Mouse (Mus musculus): ENCODE measurements around the gene Gtf2ird1. TPM values are rescaled to one million over a fixed set of nuclear protein-coding genes. Genes with fewer than 3 reads are reported as not detected.

The Gtf2ird1 gene
- polyA plus RNA-seq, 2 experiments = 99.0 to 100 TPM

- Histone ChIP-seq H3K4me2 (replicated peaks; ENCODE audit: low read depth, low read length, severe bottlenecking) (no peak overlapping the region), H3K27ac (replicated peaks; ENCODE audit: low read depth, low read length) (no peak overlapping the region), H3K9me3 (ENCODE audit: control insufficient read depth, low read length) (no peaks in the 10 kb centered on the region), H3K9ac (ENCODE audit: low read depth, low read length, severe bottlenecking) (no peak overlapping the region), H3K4me1 (ENCODE audit: control insufficient read depth, insufficient read depth, low read length) (peaks cover 18% of the 10 kb centered on the region; the same call in 1 of the 2 replicates), H3K27me3 (ENCODE audit: control insufficient read depth, insufficient read depth, low read length) (no peaks in the 10 kb centered on the region), H3K36me3 (ENCODE audit: control insufficient read depth, insufficient read depth, low read length) (peaks cover 38% of the 10 kb centered on the region), H3K4me3 (replicated peaks; ENCODE audit: low read length) (no peak overlapping the region)
- ATAC-seq (ENCODE audit: low FRiP score, low read depth) = no peak
- TF ChIP-seq POLR2A (IDR thresholded peaks at IDR 0.05; ENCODE audit: borderline replicate concordance, extremely low read depth, insufficient read depth, insufficient read length) = no peak
- no peak for DNase-seq (ENCODE audit: low spot score)
- 84% methylated on average over 6 of the region's 6 CpGs for WGBS
These were observed 38.0 kb downstream of the Gtf2ird1 start for GRCm38 (mm10) chr5:134418315-134419074.

- Histone ChIP-seq H3K9me3 (ENCODE audit: control insufficient read depth, low read length) (no peaks in the 10 kb centered on the region), H3K4me2 (replicated peaks; ENCODE audit: low read depth, low read length, severe bottlenecking) (no peak overlapping the region), H3K27me3 (ENCODE audit: control insufficient read depth, insufficient read depth, low read length) (no peaks in the 10 kb centered on the region), H3K27ac (replicated peaks; ENCODE audit: low read depth, low read length) (no peak overlapping the region), H3K9ac (ENCODE audit: low read depth, low read length, severe bottlenecking) (no peak overlapping the region), H3K4me1 (ENCODE audit: control insufficient read depth, insufficient read depth, low read length) (no peaks in the 10 kb centered on the region), H3K36me3 (ENCODE audit: control insufficient read depth, insufficient read depth, low read length) (peaks cover 92% of the 10 kb centered on the region), H3K4me3 (replicated peaks; ENCODE audit: low read length) (no peak overlapping the region)
- ATAC-seq (ENCODE audit: low FRiP score, low read depth) (no peak), DNase-seq (ENCODE audit: low spot score) (no peak)
- TF ChIP-seq POLR2A (IDR thresholded peaks at IDR 0.05; ENCODE audit: borderline replicate concordance, extremely low read depth, insufficient read depth, insufficient read length) = no peak
- WGBS = 98% methylated on average over 2 of the region's 2 CpGs
These were observed 44.2 kb downstream of the Gtf2ird1 start for GRCm38 (mm10) chr5:134412341-134412740.

DNA sequence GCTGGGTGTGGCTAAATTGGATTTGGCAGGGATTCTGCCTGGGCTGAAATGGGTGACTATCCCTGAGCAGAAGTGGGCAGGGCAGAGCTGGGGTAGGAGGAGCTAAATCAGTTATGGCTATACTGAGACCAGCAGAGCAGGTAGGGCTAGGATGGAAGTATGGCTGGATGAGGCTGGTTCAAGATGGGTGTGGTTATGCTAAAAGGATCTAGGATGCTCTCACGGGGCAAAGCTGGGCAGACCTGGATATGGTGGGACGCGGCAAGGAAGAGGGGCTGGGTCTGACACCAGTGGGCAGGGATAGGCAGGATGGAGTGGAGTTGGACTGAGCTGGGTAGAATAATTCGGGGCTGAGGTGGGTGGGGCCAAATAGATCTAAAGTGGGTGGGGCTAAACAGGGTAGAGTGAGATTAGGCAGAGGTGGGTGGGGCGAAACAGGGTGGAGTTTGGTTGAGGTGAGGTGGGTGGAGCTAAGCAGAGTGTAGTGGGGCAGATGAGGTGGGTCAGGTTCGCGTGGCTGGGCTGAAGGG is 46.1 kb downstream of the Gtf2ird1 start:
- H3K4me1 ChIP-seq (ENCODE audit: control insufficient read depth, insufficient read depth, low read length) = no peaks in the 10 kb centered on the region
- H3K9me3 ChIP-seq (ENCODE audit: control insufficient read depth, low read length) = no peaks in the 10 kb centered on the region
- WGBS = 89% methylated on average over 7 of the region's 7 CpGs
- no peak for TF ChIP-seq POLR2A (IDR thresholded peaks at IDR 0.05; ENCODE audit: borderline replicate concordance, extremely low read depth, insufficient read depth, insufficient read length)
- peaks cover 93% of the 10 kb centered on the region for H3K36me3 ChIP-seq (ENCODE audit: control insufficient read depth, insufficient read depth, low read length)
- H3K4me3 ChIP-seq (replicated peaks; ENCODE audit: low read length) = no peak overlapping the region
- H3K9ac ChIP-seq (ENCODE audit: low read depth, low read length, severe bottlenecking) = no peak overlapping the region
- no peak overlapping the region for H3K27ac ChIP-seq (replicated peaks; ENCODE audit: low read depth, low read length)
- no peak overlapping the region for H3K4me2 ChIP-seq (replicated peaks; ENCODE audit: low read depth, low read length, severe bottlenecking)
- H3K27me3 ChIP-seq (ENCODE audit: control insufficient read depth, insufficient read depth, low read length) = no peaks in the 10 kb centered on the region
- ATAC-seq (ENCODE audit: low FRiP score, low read depth) (no peak), DNase-seq (ENCODE audit: low spot score) (no peak)

GRCm38 (mm10) chr5:134409606-134410306 is 46.8 kb downstream of the Gtf2ird1 start:
- ATAC-seq (ENCODE audit: low FRiP score, low read depth) (no peak), DNase-seq (ENCODE audit: low spot score) (no peak)
- Histone ChIP-seq H3K27ac (replicated peaks; ENCODE audit: low read depth, low read length) (no peak overlapping the region), H3K9ac (ENCODE audit: low read depth, low read length, severe bottlenecking) (no peak overlapping the region), H3K4me1 (ENCODE audit: control insufficient read depth, insufficient read depth, low read length) (no peaks in the 10 kb centered on the region), H3K36me3 (ENCODE audit: control insufficient read depth, insufficient read depth, low read length) (peaks cover 93% of the 10 kb centered on the region), H3K9me3 (ENCODE audit: control insufficient read depth, low read length) (no peaks in the 10 kb centered on the region), H3K4me2 (replicated peaks; ENCODE audit: low read depth, low read length, severe bottlenecking) (no peak overlapping the region), H3K4me3 (replicated peaks; ENCODE audit: low read length) (no peak overlapping the region), H3K27me3 (ENCODE audit: control insufficient read depth, insufficient read depth, low read length) (no peaks in the 10 kb centered on the region)
- WGBS = 99% methylated on average over 6 of the region's 6 CpGs
- no peak for TF ChIP-seq POLR2A (IDR thresholded peaks at IDR 0.05; ENCODE audit: borderline replicate concordance, extremely low read depth, insufficient read depth, insufficient read length)

GRCm38 (mm10) chr5:134408119-134408518 is 48.4 kb downstream of the Gtf2ird1 start:
- H3K4me2 ChIP-seq (replicated peaks; ENCODE audit: low read depth, low read length, severe bottlenecking) = no peak overlapping the region
- no peaks in the 10 kb centered on the region for H3K27me3 ChIP-seq (ENCODE audit: control insufficient read depth, insufficient read depth, low read length)
- no peak overlapping the region for H3K4me3 ChIP-seq (replicated peaks; ENCODE audit: low read length)
- H3K27ac ChIP-seq (replicated peaks; ENCODE audit: low read depth, low read length) = no peak overlapping the region
- H3K9ac ChIP-seq (ENCODE audit: low read depth, low read length, severe bottlenecking) = no peak overlapping the region
- ATAC-seq (ENCODE audit: low FRiP score, low read depth) (no peak), DNase-seq (ENCODE audit: low spot score) (no peak)
- H3K36me3 ChIP-seq (ENCODE audit: control insufficient read depth, insufficient read depth, low read length) = peaks cover 97% of the 10 kb centered on the region
- no peaks in the 10 kb centered on the region for H3K4me1 ChIP-seq (ENCODE audit: control insufficient read depth, insufficient read depth, low read length)
- TF ChIP-seq POLR2A (IDR thresholded peaks at IDR 0.05; ENCODE audit: borderline replicate concordance, extremely low read depth, insufficient read depth, insufficient read length) = no peak
- H3K9me3 ChIP-seq (ENCODE audit: control insufficient read depth, low read length) = no peaks in the 10 kb centered on the region
- WGBS = 89% methylated on average over 5 of the region's 5 CpGs

All from limb, embryonic 14.5 days (tissue).